Mouse (Mus musculus) brain, embryonic 14.5 days (tissue): ENCODE measurements at regions not wholly inside any gene's neighbourhood (a gene's known extent, or its start where the extent isn't known, plus 50 kb on each side); places are given as distances from the start of the nearest gene placed in this dataset.

ENCODE experiments used
- CTCF ChIP-seq: fragments of 200-500 bp; IDR thresholded peaks from 2 replicates; pipeline ENCODE4 v1.5.1; 2012; ENCODE audit warnings: inconsistent platforms, mild to moderate bottlenecking, moderate library complexity, borderline replicate concordance; ENCODE audit not compliant: insufficient read depth, insufficient read length; ENCODE audit errors: extremely low read depth
- POLR2A ChIP-seq: fragments of 200-500 bp; IDR thresholded peaks from 2 replicates; pipeline ENCODE4 v1.6.1; 2012; ENCODE audit warnings: mild to moderate bottlenecking, inconsistent platforms, borderline replicate concordance; ENCODE audit not compliant: poor library complexity, insufficient read depth, insufficient read length, severe bottlenecking; ENCODE audit errors: extremely low read depth

DNA sequence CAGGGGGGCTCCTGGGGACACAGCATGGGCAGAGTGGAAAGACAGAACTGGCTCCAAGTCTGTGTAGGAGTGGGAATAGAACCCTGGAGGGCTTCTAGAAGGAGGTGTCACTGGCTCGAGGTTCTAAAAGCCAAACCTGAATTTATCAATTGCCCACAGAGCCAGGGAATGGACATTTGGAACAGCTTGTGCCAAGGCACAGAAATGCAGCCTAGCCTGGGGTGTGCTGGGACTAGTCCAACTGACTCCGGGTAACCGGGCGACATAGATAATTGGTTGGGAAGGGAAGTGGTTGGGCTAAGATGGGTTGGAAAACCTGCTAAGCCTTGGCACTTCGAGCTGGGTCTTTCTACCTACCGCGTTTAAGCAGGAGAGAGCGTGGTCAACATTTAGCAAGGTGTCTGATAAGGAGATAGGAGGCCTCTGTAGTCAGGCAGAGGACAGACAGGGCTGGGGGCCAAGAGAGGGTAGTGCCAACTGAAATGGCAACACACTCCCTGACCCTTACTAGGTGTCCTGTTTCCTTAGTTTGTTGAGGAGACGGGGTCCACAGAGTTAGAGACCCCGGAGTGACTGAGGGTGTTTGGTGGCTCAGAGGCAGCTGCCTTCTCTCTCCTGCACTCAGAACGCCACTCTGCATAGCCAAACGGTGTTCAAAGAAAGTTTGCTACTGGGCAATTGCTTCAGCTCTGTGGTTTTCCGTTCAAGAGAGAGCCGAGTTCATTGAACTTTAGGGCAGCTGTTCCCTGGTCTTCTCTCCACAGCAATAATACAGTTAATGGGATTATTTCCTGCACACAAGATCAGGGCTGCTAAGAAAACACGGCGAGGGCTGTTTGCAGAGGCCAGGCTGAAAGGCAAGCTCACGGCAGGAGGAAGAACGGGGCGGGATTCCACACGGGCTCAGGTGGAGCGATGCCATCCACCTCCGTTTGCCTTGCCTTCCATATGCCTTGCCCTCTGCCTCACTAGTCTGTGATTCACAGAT, 138.3 kb upstream of the 1600014C23Rik start:
- TF ChIP-seq CTCF: no peak
- TF ChIP-seq POLR2A: no peak
